Mouse (Mus musculus) inflammation-experienced regulatory T-cells, adult 6 months (primary cell): ENCODE results near the gene Uvssa. TPM values are rescaled to one million over a fixed set of nuclear protein-coding genes. Genes with fewer than 3 reads are reported as not detected.

ENCODE experiments used
- ATAC-seq: one replicate; pipeline ENCODE4 v1.8.0; 2017
- polyA plus RNA-seq, 3 experiments: library from polyadenylated mRNA; unstranded; fragments of 100-300 nt; shearing (Covaris generic); gene quantifications; one replicate each; pipeline ENCODE4 v1.2.1; 2017

Gene Uvssa
- polyA plus RNA-seq, 3 experiments from 2014 or later = 9.7 to 32.4 (median 26.8) TPM

DNA sequence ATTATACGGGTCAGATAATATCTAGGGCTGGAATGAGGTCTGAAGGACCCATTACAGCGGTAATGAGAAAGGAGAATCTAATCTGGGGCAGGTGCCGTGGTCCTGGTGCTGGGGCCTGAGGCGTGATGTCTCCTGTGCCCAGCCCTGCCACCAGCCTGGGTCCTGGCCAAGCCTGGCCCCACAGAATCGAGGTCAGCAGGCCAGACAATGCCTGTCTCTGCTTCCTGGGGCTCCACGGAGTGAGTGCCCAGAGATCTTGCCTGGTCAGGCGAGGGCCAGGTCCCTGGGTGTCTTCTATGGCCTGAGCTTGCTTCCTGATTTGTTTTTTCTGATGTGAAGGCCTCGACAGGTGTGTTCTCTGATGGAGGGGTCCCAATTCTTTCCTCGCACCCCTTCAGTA is 65.4 kb downstream of the Uvssa start:
- ATAC-seq = no peak

DNA sequence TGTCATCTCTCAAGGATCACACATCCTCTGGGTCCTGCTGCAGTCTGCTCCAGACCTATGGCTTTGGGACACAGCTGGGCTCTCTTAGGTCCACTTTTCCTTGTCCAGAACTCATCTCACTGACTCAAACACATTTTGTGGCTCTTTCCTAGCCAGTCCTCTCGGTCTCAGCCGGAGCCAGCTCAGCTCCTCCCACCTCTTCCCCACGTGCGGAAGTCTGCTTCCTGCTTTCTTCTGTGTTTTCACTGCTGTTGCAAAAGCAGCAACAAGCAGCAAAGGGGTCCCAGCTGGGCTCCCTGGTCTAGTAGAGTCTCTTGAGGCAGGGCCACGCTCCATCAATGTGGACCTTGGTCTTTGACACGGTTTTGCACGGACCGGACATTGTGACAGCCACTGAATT is 77.4 kb downstream of the Uvssa start:
- ATAC-seq = no peak

- ATAC-seq = no peak
Measured at GRCm38 (mm10) chr5:33458132-33458622, 79.8 kb downstream of the Uvssa start.

DNA sequence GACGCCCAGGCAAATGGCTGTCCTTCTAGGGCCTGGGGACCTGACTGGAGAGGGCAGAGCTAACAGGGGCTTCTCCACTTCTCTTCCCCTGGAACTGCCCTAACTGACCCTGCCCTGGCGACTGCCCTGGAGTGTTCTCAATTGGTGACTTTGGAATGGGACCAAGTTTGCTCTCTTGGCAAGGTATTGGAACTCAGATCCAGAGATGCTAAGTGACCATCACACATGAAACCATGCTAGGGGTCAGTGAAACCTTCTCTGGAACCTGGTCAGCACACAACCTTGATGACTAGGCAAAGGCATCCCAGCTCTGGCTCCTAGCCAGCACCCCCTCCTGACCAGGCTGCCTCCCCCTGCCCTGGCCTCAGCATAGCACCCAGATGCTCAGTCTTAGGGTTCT is 80.8 kb downstream of the Uvssa start:
- ATAC-seq = no peak

DNA sequence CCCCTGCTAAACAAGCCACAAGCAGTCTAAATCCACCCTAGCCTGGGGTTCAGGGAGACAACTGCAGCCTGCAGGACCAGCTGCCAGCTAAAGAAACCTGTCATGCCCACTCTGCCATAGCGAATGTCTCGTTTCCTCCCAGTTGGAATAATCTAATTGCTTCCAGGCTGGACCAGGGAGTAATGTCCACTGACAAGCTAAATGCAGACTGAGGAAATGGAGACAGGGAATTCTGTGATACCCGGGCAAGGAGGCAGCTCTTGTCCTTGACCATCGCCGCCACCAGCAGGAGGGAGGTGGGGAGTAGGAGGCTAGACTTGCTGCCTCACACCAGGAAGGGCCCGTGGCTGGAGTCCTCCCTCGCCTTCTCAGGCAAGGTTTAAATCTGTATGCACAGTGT is 86.0 kb downstream of the Uvssa start:
- no peak for ATAC-seq

GRCm38 (mm10) chr5:33465464-33465863 is 87.1 kb downstream of the Uvssa start:
- ATAC-seq = no peak

Other genes starting within 250 kb of the Uvssa start
- not detected for gene Spon2, start 160.1 kb upstream of the Uvssa start, polyA plus RNA-seq
- gene Ctbp1, start 103.6 kb upstream of the Uvssa start, polyA plus RNA-seq = 10 to 100 TPM; 24.0 to 31.4 (median 28.0) TPM
- gene Maea, start 43.0 kb upstream of the Uvssa start, polyA plus RNA-seq = 10 to 100 TPM; 64.2 to 91.0 (median 77.0) TPM
- not detected for gene Nkx1-1, start 55.4 kb downstream of the Uvssa start, polyA plus RNA-seq